Mouse (Mus musculus) heart, embryonic 14.5 days (tissue): ENCODE measurements around the gene Rbm6. TPM values are rescaled to one million over a fixed set of nuclear protein-coding genes. Genes with fewer than 3 reads are reported as not detected.

ENCODE experiments used
- polyA plus RNA-seq: library from polyadenylated mRNA; unstranded; fragments of >200 nt; fragmentation: Nextera tagmentation; extraction: Ambion mirVana; gene quantifications from 2 replicates; pipeline ENCODE4 v1.2.1, GENCODE M21; 2014

The Rbm6 gene
- polyA plus RNA-seq, 1 experiment from 2014 or later, result 42.8 TPM

Other genes with a start within 250 kb of the Rbm6 start
- 379 and 410 TPM in 2 replicates for gene Gnai2, start 237.9 kb downstream of the Rbm6 start, polyA plus RNA-seq
- 2.7 TPM in 2 replicates for gene Slc38a3, start 203.7 kb downstream of the Rbm6 start, polyA plus RNA-seq
- gene Gnat1, start 193.5 kb downstream of the Rbm6 start, polyA plus RNA-seq, result 0.63 and 1.7 TPM in 2 replicates
- 4.6 and 6.2 TPM in 2 replicates for gene Sema3f, start 162.8 kb downstream of the Rbm6 start, polyA plus RNA-seq
- 116 and 118 TPM in 2 replicates for gene Rbm5, start 102.2 kb downstream of the Rbm6 start, polyA plus RNA-seq
- gene Mon1a, start 14.9 kb upstream of the Rbm6 start, polyA plus RNA-seq, result 8.2 and 9.4 TPM in 2 replicates
- 1.00 and 1.5 TPM in 2 replicates for gene Mst1r, start 33.6 kb upstream of the Rbm6 start, polyA plus RNA-seq
- not detected in 2 replicates for gene Actl11, start 55.2 kb upstream of the Rbm6 start, polyA plus RNA-seq
- gene Camkv, start 62.4 kb upstream of the Rbm6 start, polyA plus RNA-seq, result 0.07 and 0.13 TPM in 2 replicates
- gene Traip, start 76.9 kb upstream of the Rbm6 start, polyA plus RNA-seq, result 8.6 and 10.2 TPM in 2 replicates
- gene Uba7, start 102.3 kb upstream of the Rbm6 start, polyA plus RNA-seq, result 33.1 and 34.2 TPM in 2 replicates
- 2.1 and 3.8 TPM in 2 replicates for gene Gm20661, start 109.8 kb upstream of the Rbm6 start, polyA plus RNA-seq
- gene Inka1, start 112.6 kb upstream of the Rbm6 start, polyA plus RNA-seq, result 46.0 and 49.2 TPM in 2 replicates
- 4.8 and 8.4 TPM in 2 replicates for gene Cdhr4, start 119.3 kb upstream of the Rbm6 start, polyA plus RNA-seq
- 0.55 and 0.71 TPM in 2 replicates for gene Gm20662, start 123.1 kb upstream of the Rbm6 start, polyA plus RNA-seq
- gene Ip6k1, start 129.3 kb upstream of the Rbm6 start, polyA plus RNA-seq, result 21.9 and 22.5 TPM in 2 replicates
- gene Gmppb, start 176.0 kb upstream of the Rbm6 start, polyA plus RNA-seq, result 17.4 and 18.8 TPM in 2 replicates
- 2.0 and 2.1 TPM in 2 replicates for gene Amigo3, start 179.9 kb upstream of the Rbm6 start, polyA plus RNA-seq
- gene Mst1, start 207.2 kb upstream of the Rbm6 start, polyA plus RNA-seq, result not detected in 2 replicates
- 37.2 and 37.9 TPM in 2 replicates for gene Rnf123, start 210.1 kb upstream of the Rbm6 start, polyA plus RNA-seq
- 48.7 and 50.8 TPM in 2 replicates for gene Apeh, start 221.4 kb upstream of the Rbm6 start, polyA plus RNA-seq